Mouse (Mus musculus) adrenal gland (tissue): ENCODE measurements at regions not wholly inside any gene's neighbourhood (a gene's known extent, or its start where the extent isn't known, plus 50 kb on each side); places are given as distances from the start of the nearest gene placed in this dataset.

Experiments used
- intact Hi-C: fragments of 180-260 bp; cut with DNase I; formaldehyde crosslinking; loops from one replicate; pipeline ENCODE4 v1.15.1; 2025

DNA sequence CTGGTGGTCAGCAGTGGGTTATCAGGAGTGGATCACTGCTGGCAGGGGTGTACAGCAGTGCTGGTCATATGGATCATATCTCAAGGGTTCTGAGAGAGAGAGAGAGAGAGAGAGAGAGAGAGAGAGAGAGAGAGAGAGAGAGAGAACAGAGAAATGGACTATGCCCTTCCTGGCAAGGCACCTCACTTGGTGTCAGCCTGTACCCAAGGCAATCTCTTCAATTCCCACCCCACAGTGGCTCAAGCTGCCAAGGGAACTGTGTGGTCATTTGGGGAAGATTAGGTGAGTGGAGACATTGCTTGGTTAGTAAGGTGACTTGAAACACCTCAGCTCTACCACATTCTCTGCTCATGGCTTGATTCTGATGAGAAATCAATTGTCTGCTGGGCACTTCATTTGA, 80.8 kb upstream of the Agap1 start:
- intact Hi-C loops, result no loop called here

DNA sequence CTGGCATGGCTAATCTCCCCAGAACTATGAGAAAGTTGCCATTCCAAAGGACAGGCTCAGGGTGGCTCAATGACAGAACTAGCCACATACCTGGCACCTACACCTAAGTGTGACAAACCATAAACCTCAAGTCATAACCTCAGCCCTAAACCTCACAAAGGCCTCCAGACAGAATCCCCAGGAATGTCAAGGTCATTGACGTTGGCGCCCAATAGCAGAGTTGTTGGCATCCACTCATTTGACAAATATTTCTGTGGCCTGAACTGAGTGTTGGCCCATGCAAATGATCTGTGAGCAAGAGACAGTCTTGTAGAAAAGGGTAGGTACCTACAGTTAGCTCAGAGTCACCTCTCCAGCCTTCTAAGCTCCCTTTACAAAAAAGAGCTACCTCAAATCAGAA, 80.3 kb upstream of the Agap1 start:
- intact Hi-C loops, result no loop called here

DNA sequence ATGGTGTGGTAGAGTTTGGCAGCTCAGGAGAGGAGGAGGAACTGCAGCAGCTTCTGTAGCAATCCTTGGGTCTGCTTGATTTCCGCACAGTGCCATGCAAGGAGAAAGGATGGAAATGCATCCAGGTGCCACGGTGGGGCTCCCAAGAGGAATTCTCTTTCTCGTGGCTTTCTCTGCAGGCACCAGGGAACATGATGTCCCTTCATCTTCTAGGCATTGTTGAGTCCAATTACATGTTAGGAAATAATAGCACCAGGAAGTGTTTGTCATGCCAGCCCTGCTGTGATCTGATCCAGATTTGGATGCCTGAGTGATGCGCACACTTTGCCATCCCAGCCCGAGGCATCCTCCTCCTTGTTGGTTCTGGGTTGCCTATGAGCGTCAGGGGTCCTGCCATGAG, 72.6 kb upstream of the Agap1 start:
- intact Hi-C loops, result no loop called here

DNA sequence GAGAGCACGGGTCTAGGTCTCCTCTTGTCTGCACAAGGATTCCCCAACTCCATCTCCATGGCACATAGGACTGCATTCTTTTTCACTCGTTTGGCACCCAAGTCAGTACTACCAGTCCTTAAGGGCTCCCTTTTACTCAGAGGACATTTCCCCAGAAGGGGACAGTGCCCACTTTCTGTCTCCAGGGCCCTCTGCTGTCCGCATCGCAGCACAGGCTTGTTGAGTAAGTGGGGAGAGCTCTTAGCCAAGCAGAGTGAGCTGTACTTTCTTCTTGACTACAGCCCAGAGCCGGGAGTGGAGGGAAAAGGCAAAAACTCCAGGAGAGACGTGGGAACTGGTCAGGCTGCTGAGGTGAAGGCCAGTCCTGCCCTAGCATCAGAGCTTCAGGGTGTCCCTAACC, 69.5 kb upstream of the Agap1 start:
- intact Hi-C loops, result no loop called here

DNA sequence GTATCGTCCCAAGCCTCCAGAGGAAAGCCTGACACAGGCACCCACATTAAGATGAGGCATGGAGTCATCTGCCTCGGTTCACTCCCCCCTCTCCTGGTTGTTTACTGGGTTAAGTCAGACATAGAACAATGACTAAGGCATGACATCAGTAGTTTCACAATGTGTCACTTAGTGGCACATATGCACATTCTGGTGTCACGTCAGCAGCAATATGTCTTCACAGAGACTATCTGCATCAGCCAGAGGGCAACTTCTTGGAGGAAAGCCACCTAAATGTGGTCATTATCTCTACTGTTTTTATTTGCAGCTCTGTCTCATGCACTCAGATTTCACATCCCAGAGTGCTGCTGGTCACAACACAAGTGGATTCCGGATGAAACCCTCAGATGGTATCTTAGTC, 61.9 kb upstream of the Agap1 start:
- intact Hi-C loops, result no loop called here

DNA sequence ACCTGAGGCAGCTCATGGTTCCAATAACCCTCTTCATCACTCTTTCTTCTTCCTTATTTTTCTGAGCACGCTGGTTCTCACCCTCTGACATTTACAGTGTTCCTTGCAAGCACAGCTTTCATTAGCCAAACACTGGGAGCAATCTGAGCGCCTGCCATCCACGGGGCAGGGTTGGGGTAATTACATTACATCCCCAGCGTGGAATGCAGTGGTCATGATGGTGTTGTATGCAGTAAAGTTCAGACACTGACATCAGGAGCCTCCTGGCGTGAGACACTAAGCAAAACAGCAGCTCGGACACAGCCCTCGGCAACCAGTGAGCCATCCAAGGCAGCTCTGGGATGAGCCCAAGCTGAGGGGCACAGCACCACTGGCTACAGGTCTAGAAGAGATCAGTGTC, 60.1 kb upstream of the Agap1 start:
- intact Hi-C loops, result no loop called here

DNA sequence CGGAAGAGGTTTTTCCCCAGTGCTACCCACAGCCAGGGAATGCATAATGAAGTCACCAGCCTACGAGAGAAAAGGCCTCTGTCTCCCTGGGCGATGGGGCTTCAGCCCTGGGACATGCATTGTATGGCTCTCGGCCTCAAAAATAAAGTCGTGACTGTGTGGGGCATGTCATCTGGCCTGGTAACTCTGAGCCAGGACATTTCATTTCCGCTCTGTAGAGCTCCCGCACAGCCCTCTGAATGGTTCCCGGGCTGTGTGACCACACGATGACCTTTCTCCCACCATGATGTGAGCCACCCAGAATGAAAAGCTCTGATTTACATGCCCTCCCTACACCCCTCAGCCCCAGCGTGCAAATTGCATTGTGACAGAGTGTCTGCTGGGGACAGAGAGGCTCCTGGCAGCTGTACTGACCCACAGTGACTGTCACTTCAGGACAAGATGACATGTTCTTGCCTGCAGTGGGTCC, 53.8 kb upstream of the Agap1 start:
- intact Hi-C loops, result no loop called here

DNA sequence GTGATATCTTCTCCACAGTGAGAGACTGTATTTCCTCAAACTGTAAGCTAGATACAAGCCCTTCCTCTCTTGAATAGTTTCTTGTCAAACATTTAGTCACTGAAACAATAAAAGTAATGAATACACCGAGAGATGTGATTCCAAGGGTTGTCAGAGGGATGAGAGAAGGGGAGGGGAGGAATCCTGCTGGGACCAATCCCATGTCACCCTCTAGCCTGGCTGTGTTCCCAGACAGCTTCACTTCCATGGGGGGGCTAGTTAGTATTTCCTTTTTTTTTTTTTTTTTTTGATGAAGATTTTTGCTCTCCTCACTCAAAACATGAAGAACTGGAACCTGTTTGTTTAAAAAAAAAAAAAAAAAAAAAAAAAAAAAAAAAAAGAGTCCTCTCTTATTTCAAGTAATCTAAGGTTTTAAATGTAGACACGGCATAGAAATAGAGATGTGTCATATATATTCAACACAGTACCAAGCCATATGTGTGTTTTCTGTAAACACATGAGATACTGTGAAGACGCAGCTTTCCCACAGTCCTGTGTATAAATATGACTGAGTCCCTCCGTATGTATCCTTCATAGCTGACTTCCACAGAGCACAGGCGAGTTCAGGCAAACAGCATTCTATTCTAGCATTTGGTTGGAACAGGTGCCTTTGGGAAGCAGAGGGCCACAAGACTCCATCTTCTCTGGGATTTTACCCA, 51.9 kb upstream of the Agap1 start:
- intact Hi-C loops, result no loop called here

DNA sequence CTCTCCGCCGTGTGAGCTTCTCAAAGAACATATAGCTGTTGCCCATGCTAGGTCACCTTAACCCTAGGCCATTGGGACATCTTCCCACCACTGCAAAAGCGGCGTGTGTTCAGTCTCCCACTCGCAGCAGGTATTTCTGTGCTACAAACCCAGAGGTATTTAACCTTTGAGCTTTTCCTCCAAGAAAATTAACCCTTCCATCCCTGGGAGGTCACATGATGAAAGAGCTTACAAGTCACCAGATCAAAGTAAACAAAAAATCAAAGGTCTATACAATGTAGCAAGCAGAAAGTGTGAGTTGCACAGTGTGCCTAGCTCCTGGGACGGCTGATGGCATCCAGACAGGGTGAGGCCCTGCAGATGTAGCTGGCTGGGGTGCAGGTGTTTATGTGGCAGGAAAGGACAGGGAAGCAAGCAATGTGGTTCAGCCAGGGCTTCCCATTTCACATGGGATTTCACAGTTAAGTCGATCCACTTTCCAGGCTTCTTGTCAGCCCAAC, 51.0 kb upstream of the Agap1 start:
- intact Hi-C loops, result no loop called here
